Mouse (Mus musculus): ENCODE results near the gene Esrrg. TPM values are rescaled to one million over a fixed set of nuclear protein-coding genes. Genes with fewer than 3 reads are reported as not detected.

Esrrg gene
- total and polyA plus RNA-seq, 3 experiments, result not detected

- H3K4me2 ChIP-seq (ENCODE audit: insufficient read depth, low read depth, poor library complexity, severe bottlenecking), result no peak overlapping the region
- no peak for DNase-seq (ENCODE audit: extremely low read depth)
- H3K36me3 ChIP-seq (replicated peaks in 1 of 2; ENCODE audit: control insufficient read depth in 1 of 2, insufficient read depth in 1 of 2, low read length in 1 of 2), result no peaks in the 10 kb centered on the region
- H3K4me1 ChIP-seq (ENCODE audit: control insufficient read depth in 1 of 2, insufficient read depth in 2 of 2), result no peaks in the 10 kb centered on the region
- no peaks in the 10 kb centered on the region for H3K27me3 ChIP-seq (replicated peaks)
- TF ChIP-seq NELFE (IDR thresholded peaks at IDR 0.05; ENCODE audit: low read depth, low read length) (no peak), ZNF384 (IDR thresholded peaks at IDR 0.05; ENCODE audit: low read depth, low read length) (no peak), ZKSCAN1 (IDR thresholded peaks at IDR 0.05; ENCODE audit: borderline replicate concordance, low read depth, low read length) (no peak), TBP (conservative IDR thresholded peaks at IDR 0.05; ENCODE audit: low read depth, low read length) (no peak), JUN (IDR thresholded peaks at IDR 0.05; ENCODE audit: insufficient read depth, low read depth, low read length) (no peak), ELF1 (IDR thresholded peaks at IDR 0.05; ENCODE audit: low read depth, low read length) (no peak), MAFK (IDR thresholded peaks at IDR 0.05; ENCODE audit: insufficient replicate concordance, low read length) (no peak), ZC3H11A (IDR thresholded peaks at IDR 0.05; ENCODE audit: low read depth, low read length) (no peak), TCF12 (IDR thresholded peaks at IDR 0.05; ENCODE audit: low read depth, low read length) (no peak), ZMIZ1 (IDR thresholded peaks at IDR 0.05; ENCODE audit: low read depth, low read length) (no peak), ETS1 (conservative IDR thresholded peaks at IDR 0.05; ENCODE audit: low read depth, low read length) (no peak), MAX (IDR thresholded peaks at IDR 0.05; ENCODE audit: low read length) (no peak), MEF2A (IDR thresholded peaks at IDR 0.05; ENCODE audit: borderline replicate concordance, low read depth, low read length) (no peak), SIN3A (IDR thresholded peaks at IDR 0.05; ENCODE audit: low read length) (no peak), RAD21 (IDR thresholded peaks at IDR 0.05; ENCODE audit: low read depth, low read length) (no peak), RCOR1 (conservative IDR thresholded peaks at IDR 0.05; ENCODE audit: low read depth, low read length) (no peak)
- no peak overlapping the region for H3K27ac ChIP-seq (ENCODE audit: insufficient read depth, low read depth)
- dilution Hi-C loops (cut with MboI; ENCODE audit: extremely low pct_ligation_motif_present, extremely low pct_unique_long_range_greater_than_20kb, low sequenced_read_pairs) (no loop called here), in situ Hi-C loops (cut with MboI; ENCODE audit: low pct_ligation_motif_present, low pct_unique_long_range_greater_than_20kb, low sequenced_read_pairs) (no loop called here)
- no peak overlapping the region for H3K9ac ChIP-seq (ENCODE audit: insufficient read depth, low read depth)
- H3K9me3 ChIP-seq (replicated peaks; ENCODE audit: low read length), result peaks cover 47% of the 10 kb centered on the region
- H3K4me3 ChIP-seq (replicated peaks in 1 of 3; ENCODE audit: low read depth in 2 of 3, low read length in 2 of 3, poor library complexity in 1 of 3), result no peak overlapping the region
- no peaks in the 10 kb centered on the region for H3K79me2 ChIP-seq (replicated peaks; ENCODE audit: control insufficient read depth, extremely low read depth, insufficient read depth, poor library complexity, severe bottlenecking)
These were observed 176.6 kb downstream of the Esrrg start for GRCm38 (mm10) chr1:187785226-187785625.

DNA sequence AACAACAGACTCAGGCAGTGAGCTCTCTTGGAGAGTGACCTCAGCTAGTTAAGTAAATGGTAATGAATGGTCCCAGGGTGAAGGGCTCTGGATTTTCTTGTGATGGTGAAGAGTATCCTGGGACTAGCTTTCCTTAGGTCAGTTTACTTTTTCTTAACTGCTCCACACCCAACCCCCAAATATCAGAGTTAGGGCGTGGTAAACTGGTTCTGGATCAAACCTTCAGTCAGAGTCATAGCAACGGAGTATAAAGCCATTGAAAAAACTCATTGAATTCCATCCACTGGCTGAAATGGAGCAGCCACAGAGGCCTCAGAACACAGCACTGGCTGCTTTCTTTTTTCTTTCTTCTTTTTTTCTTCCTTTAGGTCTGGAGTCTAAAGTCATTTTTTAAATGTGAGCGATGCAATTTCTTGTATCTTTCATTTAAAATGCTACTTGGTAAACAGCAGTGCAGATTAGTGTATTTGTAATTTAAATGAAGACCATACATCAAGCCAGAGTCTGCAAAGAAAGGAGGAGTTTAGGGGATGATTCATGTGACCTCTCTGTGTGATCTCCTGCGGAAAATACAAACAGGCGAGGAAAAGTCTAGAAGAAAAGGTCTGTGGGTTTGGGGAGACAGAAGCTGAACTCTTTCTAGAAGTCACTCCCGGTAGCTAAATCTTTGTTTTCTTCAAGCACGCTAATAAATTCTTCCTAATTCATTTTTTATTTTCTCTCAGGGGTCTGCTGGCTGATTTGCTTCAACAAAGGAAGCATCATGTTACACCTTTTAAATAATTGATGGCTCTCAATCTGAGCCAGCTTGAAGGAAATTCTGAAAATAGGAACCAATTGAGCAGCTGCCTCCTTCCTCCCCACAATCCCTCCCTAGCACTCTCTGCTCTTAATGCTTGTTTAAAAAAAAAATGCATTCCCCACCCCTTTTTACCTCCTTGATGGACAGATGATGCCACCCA, 178.7 kb downstream of the Esrrg start:
- Histone ChIP-seq H3K9ac (ENCODE audit: insufficient read depth, low read depth) (no peak overlapping the region), H3K27ac (ENCODE audit: insufficient read depth, low read depth) (no peak overlapping the region), H3K4me2 (ENCODE audit: insufficient read depth, low read depth, poor library complexity, severe bottlenecking) (no peak overlapping the region), H3K79me2 (replicated peaks; ENCODE audit: control insufficient read depth, extremely low read depth, insufficient read depth, poor library complexity, severe bottlenecking) (no peaks in the 10 kb centered on the region), H3K4me1 (ENCODE audit: control insufficient read depth in 1 of 2, insufficient read depth in 2 of 2) (no peaks in the 10 kb centered on the region), H3K9me3 (replicated peaks; ENCODE audit: low read length) (peaks cover 50% of the 10 kb centered on the region), H3K27me3 (replicated peaks) (no peaks in the 10 kb centered on the region), H3K36me3 (replicated peaks in 1 of 2; ENCODE audit: control insufficient read depth in 1 of 2, insufficient read depth in 1 of 2, low read length in 1 of 2) (no peaks in the 10 kb centered on the region), H3K4me3 (replicated peaks in 1 of 3; ENCODE audit: low read depth in 2 of 3, low read length in 2 of 3, poor library complexity in 1 of 3) (no peak overlapping the region)
- no peak for TF ChIP-seq RAD21 (IDR thresholded peaks at IDR 0.05; ENCODE audit: low read depth, low read length)
- no peak for TF ChIP-seq CHD2 (IDR thresholded peaks at IDR 0.05; ENCODE audit: low read length)
- no peak for TF ChIP-seq SIN3A (IDR thresholded peaks at IDR 0.05; ENCODE audit: low read length)
- TF ChIP-seq ZKSCAN1 (IDR thresholded peaks at IDR 0.05; ENCODE audit: borderline replicate concordance, low read depth, low read length), result no peak
- no peak for TF ChIP-seq UBTF (IDR thresholded peaks at IDR 0.05; ENCODE audit: low read depth, low read length)
- no peak for TF ChIP-seq MAX (IDR thresholded peaks at IDR 0.05; ENCODE audit: low read length)
- TF ChIP-seq TBP (conservative IDR thresholded peaks at IDR 0.05; ENCODE audit: low read depth, low read length), result no peak
- no peak for TF ChIP-seq ELF1 (IDR thresholded peaks at IDR 0.05; ENCODE audit: low read depth, low read length)
- no peak for TF ChIP-seq POLR2A (IDR thresholded peaks at IDR 0.05; ENCODE audit: low read depth, low read length)
- no peak for TF ChIP-seq CHD1 (IDR thresholded peaks at IDR 0.05; ENCODE audit: low read depth, low read length)
- no peak for TF ChIP-seq HCFC1 (IDR thresholded peaks at IDR 0.05; ENCODE audit: low read depth, low read length)
- no peak for TF ChIP-seq MEF2A (IDR thresholded peaks at IDR 0.05; ENCODE audit: borderline replicate concordance, low read depth, low read length)
- no peak for TF ChIP-seq ZMIZ1 (IDR thresholded peaks at IDR 0.05; ENCODE audit: low read depth, low read length)
- in situ Hi-C loops (cut with MboI; ENCODE audit: low pct_ligation_motif_present, low pct_unique_long_range_greater_than_20kb, low sequenced_read_pairs) (no loop called here), dilution Hi-C loops (cut with MboI; ENCODE audit: extremely low pct_ligation_motif_present, extremely low pct_unique_long_range_greater_than_20kb, low sequenced_read_pairs) (no loop called here)
- DNase-seq (ENCODE audit: extremely low read depth), result no peak
